Mouse (Mus musculus) C2C12 (cell line): ENCODE data around the gene Dlg4. TPM values are rescaled to one million over a fixed set of nuclear protein-coding genes. Genes with fewer than 3 reads are reported as not detected.
A peak's percentile ranks its signal among the peaks of the same experiment; 100 is the strongest.

ENCODE experiments used
- H3K27me3 ChIP-seq: one replicate; pipeline ENCODE4 v1.6.1; 2011; ENCODE audit not compliant: control insufficient read depth, insufficient read depth, insufficient read length
- H3K36me3 ChIP-seq: one replicate; pipeline ENCODE4 v1.6.1; 2011; ENCODE audit not compliant: control insufficient read depth, insufficient read depth
- H3K4me3 ChIP-seq: one replicate; pipeline ENCODE4 v1.5.1; 2011; ENCODE audit warnings: mild to moderate bottlenecking, control low read depth; ENCODE audit not compliant: poor library complexity, insufficient read depth, severe bottlenecking
- H3K79me2 ChIP-seq: one replicate; pipeline ENCODE4 v1.6.1; 2011; ENCODE audit not compliant: control insufficient read depth, insufficient read depth
- H3K79me3 ChIP-seq: one replicate; pipeline ENCODE4 v1.6.1; 2011; ENCODE audit warnings: low read depth, control low read depth
- H3ac ChIP-seq: one replicate; pipeline ENCODE3; 2011; ENCODE audit warnings: low read depth; ENCODE audit not compliant: control insufficient read depth, insufficient read length
- CEBPB ChIP-seq: IDR thresholded peaks from one replicate; pipeline ENCODE4 v1.6.1; 2011; ENCODE audit warnings: low read depth, mild to moderate bottlenecking, control low read depth, moderate library complexity
- CTCF ChIP-seq: IDR thresholded peaks from one replicate; pipeline ENCODE4 v1.5.1; 2011; ENCODE audit not compliant: control insufficient read depth, insufficient read depth, insufficient read length
- FOSL1 ChIP-seq: IDR thresholded peaks from one replicate; pipeline ENCODE4 v1.8.0; 2011; ENCODE audit warnings: mild to moderate bottlenecking, low read length; ENCODE audit not compliant: poor library complexity, insufficient read depth, severe bottlenecking
- MAX ChIP-seq: IDR thresholded peaks from one replicate; pipeline ENCODE4 v1.6.1; 2011; ENCODE audit warnings: mild to moderate bottlenecking, control low read depth
- MYOD1 ChIP-seq: IDR thresholded peaks from one replicate; pipeline ENCODE4 v1.6.1; 2011; ENCODE audit warnings: low read depth; ENCODE audit not compliant: control insufficient read depth, insufficient read length
- MYOG ChIP-seq: IDR thresholded peaks from one replicate; pipeline ENCODE4 v1.6.1; 2011; ENCODE audit not compliant: control insufficient read depth, insufficient read length; ENCODE audit errors: extremely low read depth
- USF1 ChIP-seq: IDR thresholded peaks from one replicate; pipeline ENCODE4 v1.6.1; 2011; ENCODE audit warnings: low read depth, mild to moderate bottlenecking, control low read depth, moderate library complexity
- polyA plus RNA-seq: library from polyadenylated mRNA; unstranded; fragments of >200 nt; fragmentation: generic; extraction: Trizol; gene quantifications from one replicate; pipeline ENCODE4 v1.2.1, GENCODE M21; 2012; ENCODE audit warnings: missing spikeins

Gene Dlg4
- polyA plus RNA-seq, 1 experiment, result 25.3 TPM

DNA sequence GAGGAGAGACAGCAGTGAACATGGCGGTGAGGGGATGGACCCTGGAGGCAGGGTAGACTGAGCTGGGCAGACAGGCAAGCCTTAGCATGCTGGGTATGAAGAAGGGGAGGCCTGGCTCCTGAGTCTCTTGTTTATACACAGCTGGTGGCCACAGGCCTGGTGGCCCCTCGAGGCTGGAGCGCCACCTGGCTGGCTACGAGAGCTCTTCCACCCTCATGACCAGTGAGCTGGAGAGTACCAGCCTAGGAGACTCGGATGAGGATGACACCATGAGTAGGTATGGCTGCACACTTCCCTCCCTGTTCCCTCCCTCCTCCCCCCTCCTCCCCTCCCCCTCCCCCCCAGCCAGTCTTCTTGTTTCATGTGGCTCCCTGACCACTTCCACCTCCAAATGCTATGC lies 11.2 kb upstream of the Dlg4 start:
- TF ChIP-seq USF1 (no peak), MYOD1 (no peak), CTCF (peak; percentile 48)
- H3K27me3 ChIP-seq, result no peaks in the 10 kb centered on the region
- H3K4me3 ChIP-seq, result no peak overlapping the region
- no peak overlapping the region for H3ac ChIP-seq
- peaks cover 49% of the 10 kb centered on the region for H3K79me2 ChIP-seq
- H3K36me3 ChIP-seq, result peaks cover 52% of the 10 kb centered on the region
- peaks cover 38% of the 10 kb centered on the region for H3K79me3 ChIP-seq

DNA sequence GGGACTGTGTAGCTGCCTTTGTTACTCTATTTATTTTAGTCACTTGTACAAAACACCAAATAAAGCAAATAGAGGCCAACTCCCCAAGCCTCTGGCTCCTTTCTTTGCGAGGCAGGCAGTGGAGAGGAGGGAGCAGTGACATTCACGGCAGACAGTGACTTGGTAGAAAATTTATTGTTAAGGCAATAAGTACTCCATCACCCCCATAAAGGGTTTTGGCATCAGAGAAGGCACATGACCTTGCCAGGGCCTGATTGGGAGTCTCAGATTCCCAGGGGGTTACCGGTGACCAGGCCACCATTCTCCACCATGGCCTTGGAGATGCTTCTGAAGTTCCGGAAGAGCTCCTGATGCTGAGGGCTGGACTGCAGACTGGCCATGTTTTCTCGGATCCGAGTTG lies 6.7 kb upstream of the Dlg4 start:
- Histone ChIP-seq H3K4me3 (no peak overlapping the region), H3K27me3 (no peaks in the 10 kb centered on the region), H3K36me3 (peaks cover 85% of the 10 kb centered on the region), H3K79me3 (peaks cover 2% of the 10 kb centered on the region), H3ac (no peak overlapping the region), H3K79me2 (peaks cover 19% of the 10 kb centered on the region)
- TF ChIP-seq USF1 (no peak), MAX (no peak), FOSL1 (no peak), MYOG (no peak), CEBPB (no peak), CTCF (no peak)

GRCm38 (mm10) chr11:70010548-70010947 lies 6.2 kb upstream of the Dlg4 start:
- Histone ChIP-seq H3K36me3 (peaks cover 81% of the 10 kb centered on the region), H3K4me3 (no peak overlapping the region), H3K27me3 (no peaks in the 10 kb centered on the region), H3ac (no peak overlapping the region), H3K79me2 (peaks cover 15% of the 10 kb centered on the region), H3K79me3 (peaks cover 2% of the 10 kb centered on the region)
- no peak for TF ChIP-seq CEBPB
- TF ChIP-seq MYOD1, result no peak
- no peak for TF ChIP-seq MYOG
- TF ChIP-seq FOSL1, result no peak

- peaks cover 2% of the 10 kb centered on the region for H3K79me3 ChIP-seq
- H3K79me2 ChIP-seq, result peaks cover 15% of the 10 kb centered on the region
- TF ChIP-seq CTCF (no peak), MYOD1 (no peak), MYOG (no peak), MAX (no peak), USF1 (no peak), CEBPB (no peak), FOSL1 (no peak)
- peaks cover 79% of the 10 kb centered on the region for H3K36me3 ChIP-seq
- H3K4me3 ChIP-seq, result no peak overlapping the region
- H3K27me3 ChIP-seq, result no peaks in the 10 kb centered on the region
- H3ac ChIP-seq, result no peak overlapping the region
These were observed 5.8 kb upstream of the Dlg4 start for GRCm38 (mm10) chr11:70010961-70011360.

DNA sequence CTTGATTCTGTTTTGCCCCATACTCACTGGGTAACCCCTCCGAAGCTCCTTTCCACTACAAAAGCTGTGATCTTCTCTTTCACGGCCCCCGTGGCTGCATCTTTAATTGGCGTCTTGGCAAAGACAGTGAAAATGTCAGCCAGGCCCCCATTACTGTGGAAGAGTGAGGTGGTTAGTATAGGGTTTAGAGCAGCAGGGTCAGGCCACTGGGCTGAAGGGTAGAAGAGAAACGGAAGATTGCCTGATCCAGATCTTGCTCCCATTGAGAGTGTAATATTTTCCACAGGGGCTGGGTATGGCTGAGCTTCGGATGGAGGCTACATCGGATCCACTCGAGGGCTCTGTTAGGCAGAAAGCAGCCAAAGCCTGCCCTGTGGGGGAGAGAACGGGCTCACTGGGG lies 3.8 kb upstream of the Dlg4 start:
- peaks cover 15% of the 10 kb centered on the region for H3K79me2 ChIP-seq
- H3K79me3 ChIP-seq, result peaks cover 2% of the 10 kb centered on the region
- H3K4me3 ChIP-seq, result no peak overlapping the region
- peaks cover 61% of the 10 kb centered on the region for H3K36me3 ChIP-seq
- TF ChIP-seq CTCF (no peak), MYOG (no peak), FOSL1 (no peak), MAX (no peak)
- H3K27me3 ChIP-seq, result no peaks in the 10 kb centered on the region
- no peak overlapping the region for H3ac ChIP-seq

- no peak overlapping the region for H3ac ChIP-seq
- H3K79me2 ChIP-seq, result peaks cover 16% of the 10 kb centered on the region
- no peak for TF ChIP-seq USF1
- TF ChIP-seq MAX, result no peak
- no peak for TF ChIP-seq MYOG
- no peak for TF ChIP-seq MYOD1
- no peak for TF ChIP-seq FOSL1
- TF ChIP-seq CTCF, result no peak
- no peak for TF ChIP-seq CEBPB
- H3K27me3 ChIP-seq, result no peaks in the 10 kb centered on the region
- peaks cover 2% of the 10 kb centered on the region for H3K79me3 ChIP-seq
- H3K36me3 ChIP-seq, result peaks cover 56% of the 10 kb centered on the region
- no peak overlapping the region for H3K4me3 ChIP-seq
These were observed 3.3 kb upstream of the Dlg4 start for GRCm38 (mm10) chr11:70013408-70013807.
